Mouse (Mus musculus): ENCODE results near the gene Cdc34. TPM values are rescaled to one million over a fixed set of nuclear protein-coding genes. Genes with fewer than 3 reads are reported as not detected.

The Cdc34 gene
- polyA plus RNA-seq, 1 experiment = 117 TPM

- Histone ChIP-seq H3K27ac (ENCODE audit: insufficient read depth, low read length) (0 out of 2 replicates have a peak overlapping the region, but pooled peaks have one; percentile 86), H3K4me3 (ENCODE audit: insufficient read depth, low read length) (peak overlapping the region; percentile 89), H3K4me1 (ENCODE audit: control insufficient read depth, insufficient read depth, low read length) (no peaks in the 10 kb centered on the region)
- TF ChIP-seq POLR2A (IDR thresholded peaks at IDR 0.05; ENCODE audit: low read depth, low read length) = 0 out of 2 replicates have a peak, but pooled peaks have one; percentile 9
- no peak for TF ChIP-seq CTCF (IDR thresholded peaks at IDR 0.05; ENCODE audit: borderline replicate concordance, insufficient read depth, low read length)
Measured at GRCm38 (mm10) chr10:79670071-79670888, 11.7 kb upstream of the Cdc34 start.

- Histone ChIP-seq H3K4me1 (ENCODE audit: control insufficient read depth, insufficient read depth, low read length) (no peaks in the 10 kb centered on the region), H3K27ac (ENCODE audit: insufficient read depth, low read length) (no peak overlapping the region), H3K4me3 (ENCODE audit: insufficient read depth, low read length) (no peak overlapping the region)
- no peak for TF ChIP-seq CTCF (IDR thresholded peaks at IDR 0.05; ENCODE audit: borderline replicate concordance, insufficient read depth, low read length)
- no peak for TF ChIP-seq POLR2A (IDR thresholded peaks at IDR 0.05; ENCODE audit: low read depth, low read length)
Measured at GRCm38 (mm10) chr10:79671396-79672087, 10.5 kb upstream of the Cdc34 start.

DNA sequence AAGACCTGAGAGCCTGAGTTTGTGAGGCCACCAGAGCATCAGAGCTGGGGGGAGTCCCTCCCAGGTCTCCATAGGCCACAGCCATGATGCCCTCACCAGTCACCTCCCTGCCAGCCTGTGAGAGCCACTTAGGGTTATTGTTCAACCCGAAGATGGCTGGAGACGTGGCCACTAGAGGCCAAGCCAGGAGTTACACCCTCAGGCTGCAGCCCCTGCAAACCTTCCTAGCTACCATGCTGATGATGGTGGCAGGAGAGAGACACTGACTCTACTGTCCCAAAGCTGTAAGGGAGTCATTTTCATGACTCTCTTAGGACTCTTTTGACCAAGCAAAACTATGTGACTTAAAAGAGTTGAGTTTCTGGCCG is 9.9 kb upstream of the Cdc34 start:
- no peak overlapping the region for H3K4me3 ChIP-seq (ENCODE audit: insufficient read depth, low read length)
- H3K4me1 ChIP-seq (ENCODE audit: control insufficient read depth, insufficient read depth, low read length) = no peaks in the 10 kb centered on the region
- H3K27ac ChIP-seq (ENCODE audit: insufficient read depth, low read length) = no peak overlapping the region
- no peak for TF ChIP-seq CTCF (IDR thresholded peaks at IDR 0.05; ENCODE audit: borderline replicate concordance, insufficient read depth, low read length)
- no peak for TF ChIP-seq POLR2A (IDR thresholded peaks at IDR 0.05; ENCODE audit: low read depth, low read length)

- TF ChIP-seq CTCF (IDR thresholded peaks at IDR 0.05; ENCODE audit: borderline replicate concordance, insufficient read depth, low read length) = no peak
- TF ChIP-seq POLR2A (IDR thresholded peaks at IDR 0.05; ENCODE audit: low read depth, low read length) = no peak
- H3K4me1 ChIP-seq (ENCODE audit: control insufficient read depth, insufficient read depth, low read length) = no peaks in the 10 kb centered on the region
Measured at GRCm38 (mm10) chr10:79673054-79673453, 8.9 kb upstream of the Cdc34 start.

DNA sequence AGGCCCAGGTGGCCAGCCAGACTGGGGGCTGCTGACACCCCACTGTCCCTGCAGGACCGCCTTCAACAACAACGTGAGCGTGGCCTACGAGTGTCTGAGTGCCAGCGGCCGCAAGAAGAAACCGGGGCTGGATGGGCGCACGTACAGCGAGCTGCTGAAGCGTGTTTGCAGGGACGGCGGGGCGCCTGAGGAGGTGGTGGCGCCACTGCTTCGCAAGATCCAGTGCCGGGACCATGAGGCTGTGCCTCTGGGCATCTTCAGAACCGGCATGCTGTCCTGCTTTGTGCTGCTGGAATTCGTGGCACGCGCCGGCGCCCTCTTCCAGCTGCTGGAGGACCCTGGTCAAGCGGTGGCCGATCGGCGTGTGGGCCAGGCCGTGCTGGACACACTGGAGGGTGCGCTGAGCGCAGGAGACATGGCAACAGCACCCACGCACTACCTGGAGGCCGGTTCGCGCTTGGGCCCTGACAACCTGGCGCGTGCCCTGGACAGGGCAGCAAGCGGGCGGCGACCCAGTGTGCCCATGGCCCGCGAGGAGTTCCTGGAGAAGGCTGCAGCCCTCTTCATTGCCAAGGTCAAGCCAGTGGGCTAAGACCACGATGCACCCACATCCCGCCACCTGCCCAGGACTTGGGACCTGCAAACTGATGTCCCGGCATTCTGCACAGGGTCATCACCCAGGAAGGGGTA is 6.5 kb upstream of the Cdc34 start:
- Histone ChIP-seq H3K27ac (ENCODE audit: insufficient read depth, low read length) (no peak overlapping the region), H3K4me1 (ENCODE audit: control insufficient read depth, insufficient read depth, low read length) (no peaks in the 10 kb centered on the region), H3K4me3 (ENCODE audit: insufficient read depth, low read length) (no peak overlapping the region)
- TF ChIP-seq POLR2A (IDR thresholded peaks at IDR 0.05; ENCODE audit: low read depth, low read length) = no peak

More at GRCm38 (mm10) chr10:79673054-79673453, 8.9 kb upstream of the Cdc34 start:
- Histone ChIP-seq H3K4me3 (ENCODE audit: insufficient read depth, low read length) (no peak overlapping the region), H3K27ac (ENCODE audit: insufficient read depth, low read length) (no peak overlapping the region)

DNA sequence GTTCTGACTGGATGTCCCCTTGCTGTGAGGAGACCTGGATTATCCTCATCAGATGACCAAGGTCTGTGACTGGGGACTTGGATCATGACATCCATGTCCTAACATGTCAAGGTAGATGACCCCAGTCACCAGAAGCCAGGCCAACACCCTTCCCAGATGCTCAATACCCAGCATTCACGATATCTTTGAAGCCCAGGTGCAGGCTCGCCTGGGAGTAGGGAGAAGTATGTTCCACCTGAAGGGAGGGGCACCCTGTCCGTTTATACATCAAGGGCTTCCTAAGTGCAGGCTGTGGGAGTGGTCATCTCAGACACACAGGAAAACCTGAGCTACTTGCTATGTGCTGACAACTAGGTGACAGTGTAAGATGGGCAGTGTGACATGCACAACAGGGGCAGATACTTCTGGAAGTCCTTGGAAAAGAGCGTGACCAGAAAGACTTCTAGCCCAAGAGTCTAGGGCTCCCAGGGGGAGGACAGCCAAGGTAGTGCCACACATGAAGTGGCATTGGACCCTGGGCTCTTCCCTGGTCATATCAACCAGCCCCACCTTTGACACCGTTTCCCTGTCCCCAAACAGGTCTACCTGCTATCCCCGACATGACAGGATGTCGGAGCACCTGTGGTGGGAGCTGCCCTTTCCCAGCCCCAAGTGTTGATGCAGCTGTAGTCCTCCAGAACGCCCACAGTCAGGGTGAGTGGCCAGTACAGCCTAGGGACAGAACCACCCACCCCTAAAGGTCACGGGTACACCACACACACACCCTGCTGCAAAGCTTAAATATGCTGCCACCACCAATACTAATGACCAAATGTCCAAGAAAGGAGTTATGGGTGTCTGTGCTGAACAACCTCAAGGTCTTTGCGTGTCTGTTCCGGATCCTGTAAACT is 1.1 kb upstream of the Cdc34 start:
- Histone ChIP-seq H3K4me1 (ENCODE audit: control insufficient read depth, insufficient read depth, low read length) (peaks cover 9% of the 10 kb centered on the region), H3K27ac (ENCODE audit: insufficient read depth, low read length) (peak overlapping the region; percentile 51), H3K4me3 (ENCODE audit: insufficient read depth, low read length) (peak overlapping the region; percentile 35)
- TF ChIP-seq CTCF (IDR thresholded peaks at IDR 0.05; ENCODE audit: borderline replicate concordance, insufficient read depth, low read length) (no peak), POLR2A (IDR thresholded peaks at IDR 0.05; ENCODE audit: low read depth, low read length) (0 out of 2 replicates have a peak, but pooled peaks have one; percentile 21)

DNA sequence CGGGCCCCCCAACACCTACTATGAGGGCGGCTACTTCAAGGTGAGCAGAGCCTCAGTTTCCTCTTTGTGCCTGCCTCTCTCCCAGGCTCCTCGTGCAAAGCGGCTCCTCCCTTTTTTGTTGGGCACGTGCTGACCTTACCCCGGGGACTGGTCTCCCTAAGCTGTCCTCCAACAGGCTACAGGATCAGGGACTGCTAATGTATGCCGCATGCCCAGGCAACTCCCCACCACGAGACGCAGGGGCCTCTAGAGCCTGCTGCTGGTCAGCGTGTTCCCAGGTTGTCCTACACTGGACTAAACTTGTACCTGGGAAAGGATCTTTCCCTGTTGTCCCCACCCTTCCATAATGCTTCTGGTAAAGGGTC is 538 bp downstream of the Cdc34 start:
- Histone ChIP-seq H3K27ac (ENCODE audit: insufficient read depth, low read length) (peak overlapping the region; percentile 64), H3K4me3 (ENCODE audit: insufficient read depth, low read length) (peak overlapping the region; percentile 88), H3K4me1 (ENCODE audit: control insufficient read depth, insufficient read depth, low read length) (peaks cover 9% of the 10 kb centered on the region)
- TF ChIP-seq CTCF (IDR thresholded peaks at IDR 0.05; ENCODE audit: borderline replicate concordance, insufficient read depth, low read length) = no peak
- TF ChIP-seq POLR2A (IDR thresholded peaks at IDR 0.05; ENCODE audit: low read depth, low read length) = no peak

GRCm38 (mm10) chr10:79682916-79683582 is 1.1 kb downstream of the Cdc34 start:
- peak overlapping the region; percentile 88 for H3K4me3 ChIP-seq (ENCODE audit: insufficient read depth, low read length)
- peak overlapping the region; percentile 64 for H3K27ac ChIP-seq (ENCODE audit: insufficient read depth, low read length)
- peaks cover 9% of the 10 kb centered on the region for H3K4me1 ChIP-seq (ENCODE audit: control insufficient read depth, insufficient read depth, low read length)
- TF ChIP-seq CTCF (IDR thresholded peaks at IDR 0.05; ENCODE audit: borderline replicate concordance, insufficient read depth, low read length) (peak; percentile 50; the same call in 1 of the 2 replicates), POLR2A (IDR thresholded peaks at IDR 0.05; ENCODE audit: low read depth, low read length) (0 out of 2 replicates have a peak, but pooled peaks have one; percentile 28)
